Comparison of ENCODE assay signal across 8 mouse cellular contexts in genomic region chr5:150522867-150523234, GRCm38 (mm10). TPM values are rescaled to one million over a fixed set of nuclear protein-coding genes. Genes with fewer than 3 reads are reported as not detected.
DNase-seq lines count a peak whose midpoint lies in the region; ATAC-seq and TF ChIP-seq lines count a peak whose summit lies in the region.

No protein-coding gene starts in this region.

- H3K27me3 ChIP-seq in lung, postnatal 0 days (replicated peaks; ENCODE audit: insufficient read depth, low read length) = no peaks in the 10 kb centered on the region
- no peaks in the 10 kb centered on the region for H3K27me3 ChIP-seq in limb, embryonic 14.5 days (ENCODE audit: control insufficient read depth, insufficient read depth, low read length)
- H3K27me3 ChIP-seq in stomach, embryonic 15.5 days (replicated peaks) = no peaks in the 10 kb centered on the region

- no peak for TF ChIP-seq POLR2A in embryonic fibroblast, embryonic 13.5 days (IDR thresholded peaks at IDR 0.05; ENCODE audit: low read depth, low read length)
- TF ChIP-seq POLR2A in limb, embryonic 14.5 days (IDR thresholded peaks at IDR 0.05; ENCODE audit: borderline replicate concordance, extremely low read depth, insufficient read depth, insufficient read length) = no peak

- peak overlapping the region; percentile 70 for H3K4me2 ChIP-seq in lung, postnatal 0 days (replicated peaks; ENCODE audit: low read depth, low read length)
- H3K4me2 ChIP-seq in limb, embryonic 14.5 days (replicated peaks; ENCODE audit: low read depth, low read length, severe bottlenecking) = peak overlapping the region; percentile 67
- H3K4me2 ChIP-seq in stomach, embryonic 15.5 days = peak overlapping the region; percentile 64

- peak overlapping the region; percentile 89 for H3K4me3 ChIP-seq in lung, postnatal 0 days (ENCODE audit: low read depth, low read length)
- H3K4me3 ChIP-seq in embryonic fibroblast, embryonic 13.5 days (ENCODE audit: insufficient read depth, low read length) = peak overlapping the region; percentile 78
- H3K4me3 ChIP-seq in limb, embryonic 14.5 days (replicated peaks; ENCODE audit: low read length) = peak overlapping the region; percentile 77
- peak overlapping the region; percentile 84 for H3K4me3 ChIP-seq in stomach, embryonic 15.5 days (replicated peaks)

- H3K9me3 ChIP-seq in lung, postnatal 0 days (ENCODE audit: low read length) = no peaks in the 10 kb centered on the region
- no peaks in the 10 kb centered on the region for H3K9me3 ChIP-seq in limb, embryonic 14.5 days (ENCODE audit: control insufficient read depth, low read length)
- H3K9me3 ChIP-seq in stomach, embryonic 15.5 days = no peaks in the 10 kb centered on the region

- TF ChIP-seq EP300 in lung, postnatal 0 days (IDR thresholded peaks at IDR 0.05) = no peak

- no peak for ATAC-seq in lung, postnatal 0 days
- ATAC-seq in limb, embryonic 14.5 days (ENCODE audit: low FRiP score, low read depth) = no peak
- ATAC-seq in stomach, embryonic 15.5 days (ENCODE audit: insufficient read depth, low FRiP score, low read depth) = peak; percentile 52; the same call in 1 of the 2 replicates

- no peak for TF ChIP-seq CTCF in lung, postnatal 0 days (IDR thresholded peaks at IDR 0.05)
- no peak for TF ChIP-seq CTCF in embryonic fibroblast, embryonic 13.5 days (IDR thresholded peaks at IDR 0.05; ENCODE audit: borderline replicate concordance, insufficient read depth, low read length)

- peak; percentile 8 for DNase-seq in lung, postnatal 0 days (ENCODE audit: low spot score)
- DNase-seq in lung, postnatal 4 days = no peak
- DNase-seq in limb, embryonic 14.5 days (ENCODE audit: low spot score) = no peak
- no peak for DNase-seq in right cerebral cortex, postnatal 4 days
- no peak for DNase-seq in spleen, postnatal 10 days (ENCODE audit: low spot score in 2 of 2)
- DNase-seq in thymus, postnatal 36 days = no peak

- WGBS in lung, postnatal 0 days = 4% methylated on average over 11 of the region's 11 CpGs
- 8% methylated on average over 11 of the region's 11 CpGs for WGBS in limb, embryonic 14.5 days
- WGBS in stomach, embryonic 15.5 days = 7% methylated on average over 11 of the region's 11 CpGs

- H3K4me1 ChIP-seq in lung, postnatal 0 days (ENCODE audit: insufficient read depth, low read depth, low read length) = no peaks in the 10 kb centered on the region
- no peaks in the 10 kb centered on the region; the same call in 1 of the 2 replicates for H3K4me1 ChIP-seq in embryonic fibroblast, embryonic 13.5 days (ENCODE audit: control insufficient read depth, insufficient read depth, low read length)
- H3K4me1 ChIP-seq in limb, embryonic 14.5 days (ENCODE audit: control insufficient read depth, insufficient read depth, low read length) = 0 out of 2 replicates have a peak, but pooled peaks cover 5% of the 10 kb centered on the region
- H3K4me1 ChIP-seq in stomach, embryonic 15.5 days = peaks cover 8% of the 10 kb centered on the region

- peak overlapping the region; percentile 68 for H3K9ac ChIP-seq in lung, postnatal 0 days (replicated peaks; ENCODE audit: low read depth)
- H3K9ac ChIP-seq in limb, embryonic 14.5 days (ENCODE audit: low read depth, low read length, severe bottlenecking) = peak overlapping the region; percentile 92
- peak overlapping the region; percentile 82; the same call in 1 of the 2 replicates for H3K9ac ChIP-seq in stomach, embryonic 15.5 days

- no peaks in the 10 kb centered on the region for H3K36me3 ChIP-seq in lung, postnatal 0 days (ENCODE audit: insufficient read depth, low read length)
- H3K36me3 ChIP-seq in limb, embryonic 14.5 days (ENCODE audit: control insufficient read depth, insufficient read depth, low read length) = no peaks in the 10 kb centered on the region
- H3K36me3 ChIP-seq in stomach, embryonic 15.5 days = no peaks in the 10 kb centered on the region

- no peak overlapping the region for H3K27ac ChIP-seq in lung, postnatal 0 days (ENCODE audit: low read length)
- H3K27ac ChIP-seq in embryonic fibroblast, embryonic 13.5 days (ENCODE audit: insufficient read depth, low read length) = no peak overlapping the region
- H3K27ac ChIP-seq in limb, embryonic 14.5 days (replicated peaks; ENCODE audit: low read depth, low read length) = peak overlapping the region; percentile 76
- peak overlapping the region; percentile 82 for H3K27ac ChIP-seq in stomach, embryonic 15.5 days

RNA-seq across cellular contexts. Expression of gene Brca2, which starts 0.4 kb away (rescaled TPM):
- 5.3 and 6.5 TPM in 2 replicates for polyA plus RNA-seq in lung, postnatal 0 days (2015; fragmentation: Nextera tagmentation; extraction: Ambion mirVana)
- polyA plus RNA-seq in embryonic fibroblast, embryonic 13.5 days (2011; ENCODE audit: insufficient read length, low read depth, missing spikeins) = 11.3 and 16.9 TPM in 2 replicates
- polyA plus RNA-seq in limb, embryonic 14.5 days (2012; rRNA removed) = 20.6 and 25.9 TPM in 2 replicates
- 15.9 and 19.6 TPM in 2 replicates for polyA plus RNA-seq in limb, embryonic 14.5 days (2014; fragmentation: Nextera tagmentation; extraction: Ambion mirVana)
- polyA plus RNA-seq in stomach, embryonic 15.5 days (2015; fragmentation: Nextera tagmentation; extraction: Ambion mirVana) = 20.1 and 22.1 TPM in 2 replicates

RNA-seq across cellular contexts. Expression of gene Zar1l, which starts 4.9 kb away (rescaled TPM):
- not detected in 2 replicates for polyA plus RNA-seq in lung, postnatal 0 days (2015; fragmentation: Nextera tagmentation; extraction: Ambion mirVana)
- not detected in 2 replicates for polyA plus RNA-seq in embryonic fibroblast, embryonic 13.5 days (2011; ENCODE audit: insufficient read length, low read depth, missing spikeins)
- not detected in 2 replicates for polyA plus RNA-seq in limb, embryonic 14.5 days (2012; rRNA removed)
- polyA plus RNA-seq in limb, embryonic 14.5 days (2014; fragmentation: Nextera tagmentation; extraction: Ambion mirVana) = not detected in 2 replicates
- not detected in 2 replicates for polyA plus RNA-seq in stomach, embryonic 15.5 days (2015; fragmentation: Nextera tagmentation; extraction: Ambion mirVana)

Comparison
In these comparisons a context has a peak if more than half of its experiments do, and no peak if none do; other contexts are left out.
1. H3K27ac ChIP-seq: peak in limb, embryonic 14.5 days (single experiment) and stomach, embryonic 15.5 days (single experiment); none in lung, postnatal 0 days (single experiment) and embryonic fibroblast, embryonic 13.5 days (single experiment).
2. Peak in every context shown above with its lines, with median percentiles within 50 percentile points of each other: H3K4me2 ChIP-seq, H3K4me3 ChIP-seq and H3K9ac ChIP-seq.